Mouse (Mus musculus): ENCODE measurements around the gene Jade1.

The Jade1 gene

DNA sequence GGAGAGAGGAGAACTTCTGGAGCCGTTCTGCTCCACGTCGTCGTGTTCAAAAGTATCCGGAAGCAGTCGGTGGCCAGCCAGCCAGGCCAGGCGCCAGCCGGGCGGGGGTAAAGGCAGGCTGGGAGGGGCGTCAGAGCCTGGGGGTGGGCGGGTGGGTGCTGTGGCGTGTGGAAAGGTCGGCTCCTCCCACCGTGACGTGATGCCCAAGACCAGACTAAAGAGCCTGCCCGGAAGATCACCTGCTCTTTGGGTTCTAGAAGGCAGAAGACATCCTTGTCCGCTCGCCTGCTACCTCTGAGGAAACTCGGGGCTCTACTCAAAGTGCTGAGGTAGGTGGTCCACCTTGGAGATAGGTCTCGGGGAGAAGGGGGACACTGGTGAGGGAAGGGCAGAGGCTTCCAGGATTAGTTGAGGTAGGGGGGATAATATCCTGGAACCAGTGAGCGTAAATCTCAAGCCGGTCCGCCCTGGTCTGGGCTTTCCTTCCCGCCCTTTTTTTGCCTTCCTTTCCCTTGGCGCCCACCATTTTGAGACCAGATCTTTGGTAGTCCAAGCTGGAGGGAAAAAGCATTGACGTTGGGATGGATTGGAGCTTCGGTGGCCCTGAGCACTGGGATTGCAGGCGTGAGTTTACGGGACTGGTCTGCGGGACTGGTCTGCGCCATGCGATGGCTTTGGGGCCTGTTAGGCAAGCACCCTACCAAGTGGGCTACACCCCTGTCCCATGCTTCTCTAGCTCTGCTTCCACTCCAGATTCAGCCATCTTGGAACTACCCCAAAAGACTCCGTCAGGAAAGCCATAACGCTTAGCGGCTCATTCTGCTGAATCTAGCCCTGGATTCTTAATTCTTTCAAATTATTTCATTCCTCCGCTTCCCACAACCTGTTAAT lies at the start of gene Jade1:
Gene Jade1 (plus strand): TSS at position 241 of the 891 bp plus-strand sequence.
- peak; percentile 74 for DNase-seq (ENCODE audit: extremely low read depth, low read depth)

DNA sequence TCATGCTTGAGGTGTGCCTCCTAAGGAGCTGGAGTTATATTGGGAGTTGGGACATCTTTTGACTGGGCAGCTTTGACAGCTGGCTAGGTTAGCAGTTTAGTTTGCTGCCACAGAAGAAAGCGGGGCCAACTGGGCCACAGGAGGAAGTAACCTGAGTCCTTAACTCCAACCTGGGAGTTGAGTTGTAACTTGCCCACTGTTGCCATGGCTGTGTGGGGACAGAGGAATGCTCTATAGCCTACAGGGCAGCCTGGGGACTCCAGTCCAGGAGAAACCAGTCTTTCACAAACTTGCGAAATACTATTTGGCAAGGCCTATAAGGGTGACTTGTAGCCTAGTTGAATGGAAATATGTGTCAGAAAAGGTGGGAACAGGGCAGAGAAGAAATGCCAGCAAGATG lies 46.1 kb upstream of the Jade1 start:
- no peak for DNase-seq (ENCODE audit: extremely low read depth, low read depth)

DNA sequence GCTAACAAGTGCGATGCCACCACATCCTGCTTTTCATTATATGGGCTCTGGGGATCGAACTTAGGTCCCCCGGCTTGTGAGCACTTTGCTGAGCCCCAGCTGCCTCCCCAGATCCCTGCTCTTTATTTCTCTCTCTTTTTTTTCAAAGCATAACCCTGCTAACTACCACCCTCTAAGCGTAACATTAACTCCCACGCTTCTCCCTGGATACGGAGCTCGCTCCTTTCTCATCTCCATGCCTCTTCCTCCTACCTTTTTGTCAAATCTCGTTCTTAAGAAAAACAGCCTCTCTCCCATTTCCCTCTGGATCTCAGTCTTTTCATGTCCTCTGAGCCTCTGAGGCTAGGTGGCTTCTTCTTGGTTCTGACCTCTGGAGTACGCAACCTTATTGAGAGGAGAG lies 45.3 kb upstream of the Jade1 start:
- DNase-seq (ENCODE audit: extremely low read depth, low read depth): no peak

DNA sequence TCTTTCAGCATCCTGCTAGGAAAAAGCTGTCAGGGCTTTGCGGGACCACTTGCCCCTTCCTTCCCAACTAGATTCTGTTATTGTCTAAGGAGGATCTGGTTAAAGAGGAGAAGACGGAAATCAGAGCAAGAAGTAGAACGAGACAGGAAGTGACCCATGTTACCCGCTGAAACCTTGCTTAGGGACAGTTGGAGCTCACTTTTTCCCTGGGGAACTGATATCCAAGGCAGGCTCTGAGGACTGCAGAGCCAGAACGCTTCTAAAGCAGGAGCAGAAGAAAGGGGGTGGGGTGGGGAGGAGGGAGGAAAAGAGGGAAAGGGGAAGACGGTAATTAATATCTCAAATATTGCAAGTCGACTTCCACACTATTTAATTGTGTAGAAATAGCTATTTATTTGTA lies 44.8 kb upstream of the Jade1 start:
- no peak for DNase-seq (ENCODE audit: extremely low read depth, low read depth)

DNA sequence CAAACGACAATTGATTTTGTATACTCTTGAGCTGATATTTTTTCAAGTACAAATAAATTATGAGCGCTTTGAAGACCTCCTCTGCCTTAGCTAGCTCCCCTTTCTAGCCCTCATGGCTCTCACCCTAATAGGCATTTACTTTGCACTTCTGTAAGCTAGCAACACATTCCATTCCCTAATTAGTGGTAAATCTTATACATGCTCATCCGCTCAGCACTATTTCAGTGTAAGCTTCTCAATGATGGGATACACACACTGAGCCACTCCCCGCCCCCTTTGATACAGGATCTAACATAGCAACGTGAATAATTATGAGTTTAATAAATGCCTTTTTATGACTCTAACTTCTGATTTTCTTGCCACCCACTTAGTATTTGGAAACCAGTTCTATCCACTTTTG lies 41.5 kb upstream of the Jade1 start:
- DNase-seq (ENCODE audit: extremely low read depth, low read depth): no peak

DNA sequence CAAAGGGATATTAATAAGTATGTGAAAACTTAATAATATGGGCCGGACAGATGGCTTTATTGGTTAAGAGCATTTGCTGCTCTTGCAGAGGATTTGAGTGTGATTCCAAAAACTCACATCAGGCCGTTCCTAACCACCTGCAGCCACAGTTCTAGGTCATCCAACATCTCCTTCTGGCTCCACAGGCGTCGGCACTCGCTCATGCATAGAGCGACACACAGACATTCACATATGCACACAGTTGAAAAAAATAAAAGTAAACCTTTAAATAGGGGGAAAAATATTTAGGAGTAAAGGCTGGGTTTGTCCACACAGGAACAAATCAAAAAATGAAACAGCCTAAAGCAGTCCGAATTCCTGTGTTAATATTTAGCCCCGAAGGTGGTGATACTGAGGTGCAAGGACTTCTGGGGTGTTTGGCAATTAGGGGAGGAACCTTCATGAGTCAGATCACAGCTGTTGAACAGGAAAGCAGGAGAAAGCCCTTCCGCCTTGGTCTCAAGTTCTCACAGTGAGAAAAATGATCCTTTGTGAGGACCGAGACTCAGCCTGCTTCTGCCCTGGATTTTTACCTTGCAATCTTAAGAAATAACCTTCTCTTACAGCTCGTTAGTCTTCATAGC lies 40.7 kb upstream of the Jade1 start:
- DNase-seq (ENCODE audit: extremely low read depth, low read depth): no peak

DNA sequence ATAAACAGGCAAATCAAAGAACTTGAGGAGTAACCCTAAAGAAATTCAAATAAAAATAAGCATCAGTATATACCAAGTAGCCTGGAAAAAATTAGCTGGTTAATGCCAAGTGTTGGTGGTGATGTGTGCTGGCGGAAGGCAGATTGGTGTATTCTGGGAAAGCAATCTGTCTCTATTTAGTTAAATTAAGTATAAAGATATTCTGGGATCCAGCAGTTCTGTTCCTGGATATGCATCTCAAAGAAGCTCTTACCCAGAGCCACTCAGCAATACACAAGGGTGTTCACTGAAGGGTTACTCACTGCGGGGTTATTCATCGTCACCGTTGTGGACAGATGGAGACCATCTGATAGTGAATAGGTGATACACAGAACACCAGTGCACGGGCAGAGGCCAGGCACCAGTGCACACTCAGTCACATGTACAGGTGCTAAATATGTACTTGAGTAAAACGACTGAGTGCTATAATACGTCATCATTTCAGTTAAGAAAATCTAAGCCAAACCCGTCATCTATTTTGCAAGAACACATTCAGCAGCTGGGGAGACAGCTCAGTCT lies 38.5 kb upstream of the Jade1 start:
- DNase-seq (ENCODE audit: extremely low read depth, low read depth): no peak

DNA sequence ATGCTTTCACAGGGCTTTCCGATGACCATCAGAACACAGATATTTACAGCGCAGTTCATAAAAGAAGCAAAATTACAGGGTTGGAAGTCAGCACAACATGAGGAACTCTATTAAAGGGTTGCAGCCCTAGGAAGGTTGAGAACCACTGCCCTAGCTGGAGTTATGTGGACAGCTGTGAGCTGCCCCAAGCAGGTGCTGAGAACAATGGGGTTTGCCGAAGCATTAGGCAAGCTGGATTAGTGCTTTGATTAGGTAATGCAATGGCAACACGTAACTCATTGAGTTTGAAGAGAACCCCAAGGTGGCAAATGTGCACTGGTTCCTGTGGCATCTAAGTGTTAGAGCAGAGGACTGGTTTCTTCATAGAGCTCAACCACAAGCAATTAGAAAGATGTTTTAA lies 34.6 kb upstream of the Jade1 start:
- no peak for DNase-seq (ENCODE audit: extremely low read depth, low read depth)

DNA sequence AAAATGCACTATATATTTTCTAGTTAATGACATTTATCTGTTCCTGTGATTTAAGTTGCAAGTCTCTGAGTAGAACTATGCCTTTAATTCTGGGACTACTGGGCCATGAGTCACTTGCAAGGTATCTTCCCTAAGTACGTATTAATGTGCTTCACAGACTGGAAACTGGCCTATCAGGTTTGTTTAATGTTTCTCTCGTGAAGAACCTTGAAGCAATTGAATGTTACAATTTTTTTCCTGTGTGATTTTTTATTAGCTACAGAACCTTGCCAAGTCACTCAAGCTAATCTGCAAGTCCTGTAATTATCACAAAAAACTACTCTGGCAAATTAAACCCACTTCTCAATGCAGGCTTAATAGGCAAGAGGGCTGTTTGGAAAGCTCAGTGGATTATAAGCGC lies 33.8 kb upstream of the Jade1 start:
- no peak for DNase-seq (ENCODE audit: extremely low read depth, low read depth)

DNA sequence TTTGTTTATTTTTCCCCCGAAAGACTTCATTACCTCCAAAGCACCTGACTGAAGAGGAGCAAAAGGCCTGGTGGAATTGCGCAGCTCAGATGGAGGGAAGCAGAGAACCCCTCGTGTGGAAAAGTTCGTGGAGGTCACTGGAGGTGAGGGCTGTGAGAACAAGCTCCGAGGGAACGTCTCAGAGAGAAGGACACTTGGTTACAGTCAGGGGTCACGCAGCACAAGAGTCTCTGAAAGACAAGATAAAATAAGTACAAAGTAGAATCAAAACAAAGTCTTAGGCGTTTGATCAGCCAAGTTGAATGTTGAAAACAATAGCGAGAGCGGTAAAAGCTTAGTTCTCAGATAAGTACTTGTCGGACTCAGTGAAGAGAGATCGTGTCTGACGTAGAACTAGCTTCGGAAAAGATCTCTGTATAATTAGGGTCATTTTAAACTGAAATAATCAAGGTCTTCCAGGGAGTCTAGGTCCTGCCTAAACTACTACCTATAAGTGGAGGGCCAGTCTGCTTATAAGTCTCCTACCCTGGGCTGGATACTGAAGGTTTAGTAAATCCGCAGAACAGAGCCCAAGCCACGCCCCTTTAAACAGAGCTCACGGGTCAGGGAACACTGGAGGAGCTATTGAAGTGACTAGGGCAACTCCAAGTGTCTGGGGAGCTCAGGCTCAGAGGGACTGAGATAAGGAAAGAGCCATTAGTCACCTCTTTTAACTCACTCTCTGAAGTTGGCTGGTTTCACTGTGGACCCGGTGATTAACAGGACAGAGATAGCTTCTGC lies 33.1 kb upstream of the Jade1 start:
- peak; percentile 74 for DNase-seq (ENCODE audit: extremely low read depth, low read depth)

DNA sequence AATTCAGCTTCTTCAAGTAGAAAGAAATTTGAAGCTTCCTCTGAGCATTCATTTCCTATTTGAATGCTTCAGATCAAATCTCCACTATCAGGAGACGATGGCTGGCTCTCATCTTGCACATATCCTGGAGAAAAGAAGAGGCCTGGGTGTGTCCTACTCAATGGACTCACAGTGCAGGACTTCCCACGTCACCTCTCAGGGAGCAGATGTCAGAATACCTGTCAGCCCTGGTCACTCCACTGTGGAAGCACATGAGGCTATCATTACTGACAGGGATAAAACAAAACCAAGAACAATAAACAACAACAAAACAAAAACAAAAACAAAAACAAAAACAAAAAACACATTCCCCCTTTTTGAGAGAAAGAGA lies 32.5 kb upstream of the Jade1 start:
- DNase-seq (ENCODE audit: extremely low read depth, low read depth): no peak

DNA sequence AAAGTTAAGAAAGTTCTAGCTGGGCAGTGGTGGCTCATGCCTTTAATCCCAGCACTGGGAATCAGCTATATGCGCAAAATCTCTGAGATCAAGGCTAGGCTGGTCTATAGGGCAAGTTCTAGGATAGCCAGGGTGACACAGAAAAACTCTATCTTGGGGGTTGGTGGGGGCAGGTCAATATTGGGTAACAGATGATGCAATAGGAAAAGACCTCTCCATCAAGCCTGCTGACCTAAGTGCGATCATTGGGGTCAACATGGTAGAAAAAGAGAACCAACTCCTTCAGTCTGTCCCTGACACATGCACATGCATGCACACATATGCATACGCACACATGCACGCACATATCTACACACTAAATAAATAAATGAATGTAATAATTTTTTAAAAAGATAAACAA lies 32.1 kb upstream of the Jade1 start:
- no peak for DNase-seq (ENCODE audit: extremely low read depth, low read depth)

DNA sequence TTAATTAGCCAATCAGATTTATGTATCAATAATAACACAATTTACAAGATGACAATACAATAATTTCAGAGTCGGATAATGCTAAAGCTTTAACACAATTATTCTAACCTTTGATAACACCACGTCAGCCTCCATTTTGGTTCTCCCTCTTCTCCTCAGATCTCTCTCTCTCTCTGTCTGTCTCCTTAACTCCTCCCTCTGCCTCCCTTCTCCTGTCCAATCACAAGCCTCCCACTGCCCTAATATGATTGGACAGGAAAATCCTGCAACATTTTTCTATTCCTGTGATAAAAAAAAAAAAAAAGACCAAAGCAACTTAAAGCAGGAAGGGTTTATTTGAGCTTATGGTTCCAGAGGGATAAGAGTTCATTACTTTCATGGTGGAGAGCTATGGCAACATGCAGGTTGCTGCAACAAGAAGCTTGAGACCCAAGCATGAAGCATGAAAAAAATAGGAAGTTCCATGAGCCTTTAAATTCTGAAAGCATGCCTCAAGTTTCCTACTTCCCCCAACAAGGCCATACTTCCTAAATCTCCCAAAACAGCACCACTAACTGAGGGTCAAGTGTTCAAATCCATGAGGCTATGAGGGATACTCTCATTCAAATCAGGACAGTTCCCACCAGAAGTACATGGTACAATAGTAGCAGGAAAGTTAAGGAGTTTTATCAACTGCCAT lies 27.1 kb upstream of the Jade1 start:
- DNase-seq (ENCODE audit: extremely low read depth, low read depth): no peak

DNA sequence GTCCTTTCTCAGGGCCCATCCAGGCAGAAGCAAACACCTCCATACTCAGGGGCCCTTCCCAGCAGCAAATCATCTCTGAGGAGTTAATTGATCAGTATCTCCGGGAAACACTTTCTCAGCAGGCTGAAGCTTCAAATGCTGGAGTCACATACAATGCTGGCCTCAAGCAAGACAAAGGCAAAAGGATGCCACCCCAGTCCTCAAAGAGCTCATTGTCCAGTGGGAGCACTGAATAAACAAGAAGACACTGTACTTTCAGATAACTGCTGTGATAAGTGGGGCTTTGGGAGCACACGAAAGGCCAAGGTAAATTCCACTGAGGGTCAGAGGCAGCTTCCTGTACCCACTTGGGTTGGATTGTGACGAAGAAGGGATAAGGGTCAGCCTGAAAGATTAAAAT lies 25.4 kb upstream of the Jade1 start:
- DNase-seq (ENCODE audit: extremely low read depth, low read depth): no peak

DNA sequence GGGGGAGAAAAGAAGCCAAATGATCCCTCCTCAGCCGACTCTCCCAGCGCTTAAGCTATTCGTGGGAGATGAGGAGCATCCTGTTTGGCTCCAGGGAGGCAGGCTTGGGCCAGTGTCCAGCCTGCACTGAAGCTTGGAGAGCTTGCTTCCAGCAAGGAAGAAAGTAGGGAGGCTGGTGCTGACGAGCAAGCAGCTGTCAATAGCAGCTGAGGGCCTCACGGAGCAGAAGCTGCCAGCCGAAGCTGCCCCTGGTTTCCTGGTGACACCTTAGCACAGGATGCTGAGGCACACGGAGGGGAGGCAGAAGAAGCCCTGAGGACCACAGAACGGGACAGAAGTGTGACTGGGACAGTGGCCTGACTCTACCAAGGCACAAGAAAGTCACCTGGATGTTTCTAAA lies 24.0 kb upstream of the Jade1 start:
- DNase-seq (ENCODE audit: extremely low read depth, low read depth): no peak

DNA sequence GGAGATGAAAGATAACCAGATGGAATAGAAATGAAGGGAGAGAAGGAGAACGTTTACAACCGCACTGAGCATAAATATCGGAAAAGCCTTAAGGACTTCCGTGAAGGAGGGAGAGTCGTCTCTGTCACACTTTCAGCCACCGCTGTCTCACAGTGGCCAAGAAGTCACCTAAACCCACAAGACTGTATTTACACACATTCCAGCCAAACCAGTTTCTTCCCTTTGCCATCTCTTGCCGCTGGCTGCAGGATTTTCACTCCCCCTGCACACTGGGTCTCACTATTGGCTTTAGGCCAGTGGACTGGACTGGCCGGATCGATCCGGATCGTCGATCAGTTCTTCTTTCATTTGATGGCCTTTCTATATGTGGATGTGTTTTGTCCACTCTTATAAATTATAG lies 23.4 kb upstream of the Jade1 start:
- no peak for DNase-seq (ENCODE audit: extremely low read depth, low read depth)

DNA sequence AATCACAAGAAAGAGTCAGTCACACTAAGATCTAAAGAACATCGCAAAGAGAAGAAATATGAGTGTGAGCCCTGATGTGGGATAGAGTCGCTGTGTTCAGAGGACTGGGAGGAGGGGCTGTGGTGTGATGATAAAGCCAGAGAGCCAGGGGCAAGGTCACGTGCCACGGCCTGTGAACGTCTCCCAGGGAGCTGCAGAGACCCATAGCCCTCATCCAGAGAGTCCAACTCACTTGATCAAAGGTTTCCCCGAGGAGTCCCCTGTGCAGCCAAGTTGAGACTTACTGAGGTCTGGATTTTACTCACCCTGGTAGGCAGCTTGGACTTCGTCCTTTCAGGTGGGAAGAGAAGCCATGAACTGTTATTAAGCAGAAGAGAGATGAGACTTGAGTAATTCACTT lies 21.9 kb upstream of the Jade1 start:
- DNase-seq (ENCODE audit: extremely low read depth, low read depth): no peak

DNA sequence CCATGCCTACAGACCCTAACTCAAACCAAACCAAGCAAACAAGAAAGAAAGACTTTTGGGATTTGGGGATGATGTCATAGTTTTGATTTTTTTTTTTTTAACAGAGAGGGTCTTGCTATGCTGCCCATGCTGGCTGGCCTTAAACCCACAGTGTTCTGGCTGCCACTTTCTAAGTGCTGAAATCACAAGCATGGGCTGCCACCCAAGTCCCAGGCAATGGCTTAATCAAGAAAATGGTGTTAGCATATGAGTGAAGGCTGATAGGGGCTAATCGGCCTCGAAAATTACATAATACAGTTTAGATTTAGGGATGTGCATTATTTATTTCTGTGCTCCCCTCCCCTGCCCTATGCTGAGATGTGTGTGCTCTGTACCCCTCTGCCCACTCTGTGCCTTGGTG lies 17.6 kb upstream of the Jade1 start:
- DNase-seq (ENCODE audit: extremely low read depth, low read depth): no peak

DNA sequence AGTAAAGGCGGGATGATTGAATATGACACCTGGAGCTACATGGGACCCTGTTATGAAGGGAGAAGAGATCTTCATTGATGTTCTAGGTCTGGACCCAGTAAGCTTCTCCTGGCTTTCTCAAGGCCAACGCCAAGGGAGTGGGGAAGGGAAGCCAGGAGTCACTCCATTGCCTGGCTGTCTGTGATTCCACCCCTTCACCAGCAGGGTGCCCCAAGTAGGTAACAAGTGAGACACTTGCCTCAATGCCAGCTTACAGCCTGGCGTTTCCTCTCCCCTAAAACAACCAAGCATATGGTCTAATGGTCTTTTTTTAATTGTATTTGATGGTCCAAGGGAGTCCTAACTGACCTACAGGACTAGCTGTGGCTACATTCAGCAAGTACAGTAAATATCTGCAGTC lies 14.2 kb upstream of the Jade1 start:
- DNase-seq (ENCODE audit: extremely low read depth, low read depth): no peak

DNA sequence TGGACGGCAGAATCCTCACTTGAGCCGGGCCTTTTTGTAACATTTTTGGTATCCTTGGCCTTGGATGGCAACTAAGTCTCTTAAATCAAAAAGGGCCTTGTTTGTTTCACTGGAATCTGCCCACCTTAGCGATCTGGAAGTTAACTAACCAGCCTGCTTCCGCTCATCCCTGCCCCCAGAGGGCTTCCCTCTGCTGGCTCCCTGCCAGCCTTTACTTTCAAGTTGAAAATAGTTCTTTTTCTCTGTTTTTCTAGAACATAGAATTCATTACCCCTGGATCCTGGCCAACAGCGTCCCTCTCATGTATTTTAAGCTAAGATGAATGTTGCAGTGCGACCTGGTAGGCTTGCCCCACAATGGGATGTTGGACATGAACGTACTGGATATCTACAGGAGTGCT lies 11.1 kb upstream of the Jade1 start:
- no peak for DNase-seq (ENCODE audit: extremely low read depth, low read depth)

DNA sequence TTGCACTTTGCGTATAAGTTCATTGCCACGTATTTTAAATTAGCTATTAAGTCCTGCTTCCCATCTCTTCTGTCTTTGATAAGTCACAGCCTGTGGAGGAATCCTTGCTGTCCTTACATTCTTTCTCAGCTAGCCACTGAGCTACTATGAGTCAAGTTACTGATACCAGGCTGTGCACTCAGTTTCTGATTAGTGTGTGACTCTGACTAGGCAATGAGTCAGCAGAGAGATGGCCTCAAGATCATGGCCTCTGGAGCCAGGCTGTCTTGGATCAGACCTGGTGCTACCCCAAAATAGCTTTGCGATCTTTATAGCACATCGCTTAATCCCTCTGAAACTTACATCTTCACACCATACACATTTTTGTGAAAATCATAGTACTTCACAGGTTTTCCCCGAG lies 8.2 kb upstream of the Jade1 start:
- DNase-seq (ENCODE audit: extremely low read depth, low read depth): no peak

DNA sequence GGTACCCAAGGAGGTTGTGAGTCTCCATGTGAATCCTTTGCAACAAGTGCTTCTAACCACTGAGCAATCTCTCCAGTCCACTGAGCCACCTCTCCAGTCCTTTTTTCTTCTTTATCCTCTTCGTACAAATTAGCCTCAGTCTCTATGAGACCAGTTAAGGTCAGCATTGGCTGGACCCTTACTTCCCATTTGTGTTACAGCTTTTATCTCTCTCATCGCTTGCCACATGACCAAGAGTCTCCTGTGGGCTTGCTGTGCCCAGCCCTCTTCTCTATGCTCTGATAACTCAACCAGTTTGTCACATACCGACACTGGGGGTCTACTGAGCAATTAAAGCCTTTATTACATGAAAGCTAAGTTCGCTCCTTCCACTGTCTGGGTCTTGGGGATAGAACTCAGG lies 7.3 kb upstream of the Jade1 start:
- no peak for DNase-seq (ENCODE audit: extremely low read depth, low read depth)
